Mouse (Mus musculus) brain, embryonic 14.5 days (tissue): ENCODE results near the gene Krtcap3.

ENCODE experiments used
- CTCF ChIP-seq: fragments of 200-500 bp; IDR thresholded peaks from 2 replicates; pipeline ENCODE4 v1.5.1; 2012; ENCODE audit warnings: inconsistent platforms, mild to moderate bottlenecking, moderate library complexity, borderline replicate concordance; ENCODE audit not compliant: insufficient read depth, insufficient read length; ENCODE audit errors: extremely low read depth
- POLR2A ChIP-seq: fragments of 200-500 bp; IDR thresholded peaks from 2 replicates; pipeline ENCODE4 v1.6.1; 2012; ENCODE audit warnings: mild to moderate bottlenecking, inconsistent platforms, borderline replicate concordance; ENCODE audit not compliant: poor library complexity, insufficient read depth, insufficient read length, severe bottlenecking; ENCODE audit errors: extremely low read depth

GRCm38 (mm10) chr5:31242191-31242590, 9.3 kb upstream of the Krtcap3 start:
- TF ChIP-seq CTCF (no peak), POLR2A (no peak)
